Comparison of ENCODE assay signal across 8 mouse cellular contexts in the genomic region with DNA sequence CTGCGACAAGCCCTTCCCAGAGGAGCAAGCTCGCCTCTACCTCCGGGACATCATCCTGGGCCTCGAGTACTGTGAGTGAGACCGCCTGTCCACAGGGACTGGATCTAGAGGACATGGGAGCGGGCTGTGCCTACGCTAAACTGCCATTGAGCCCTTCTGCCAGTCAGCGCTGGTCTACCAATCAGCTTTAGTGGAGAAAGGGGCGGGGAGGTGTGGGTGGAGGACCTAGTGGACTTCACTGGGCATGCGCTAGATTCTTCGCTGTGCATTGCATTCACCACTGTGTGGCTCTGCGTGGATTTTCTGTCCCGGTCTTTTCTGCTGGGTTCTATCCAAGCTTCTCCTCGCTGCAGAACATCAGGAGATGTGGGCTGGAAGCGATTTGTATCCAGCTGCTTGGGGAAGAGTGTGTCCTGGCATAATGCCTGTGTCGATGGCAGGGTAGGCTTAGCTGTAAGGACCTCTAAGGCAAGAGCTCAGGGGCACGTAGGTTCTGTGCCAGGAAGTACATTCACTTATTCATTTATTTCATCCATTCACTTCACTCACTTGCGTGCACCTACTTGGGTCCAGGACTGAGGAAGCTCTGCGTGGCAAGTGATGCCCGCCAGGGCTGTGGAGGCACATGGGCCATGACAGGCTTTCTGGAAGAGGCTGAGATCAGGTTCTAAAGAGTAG. TPM values are rescaled to one million over a fixed set of nuclear protein-coding genes. Genes with fewer than 3 reads are reported as not detected.
DNase-seq lines count a peak whose midpoint lies in the region; ATAC-seq and TF ChIP-seq lines count a peak whose summit lies in the region.

No protein-coding gene starts in this region.

- no peaks in the 10 kb centered on the region for H3K36me3 ChIP-seq in embryonic facial prominence, embryonic 12.5 days
- H3K36me3 ChIP-seq in midbrain, embryonic 10.5 days: no peaks in the 10 kb centered on the region

- H3K27me3 ChIP-seq in embryonic facial prominence, embryonic 12.5 days: no peaks in the 10 kb centered on the region
- no peaks in the 10 kb centered on the region; the same call in 1 of the 2 replicates for H3K27me3 ChIP-seq in midbrain, embryonic 10.5 days (ENCODE audit: low read depth, poor library complexity, severe bottlenecking)

- 26% methylated on average over 20 of the region's 20 CpGs for WGBS in embryonic facial prominence, embryonic 12.5 days
- 28% methylated on average over 20 of the region's 20 CpGs for WGBS in midbrain, embryonic 10.5 days

- H3K4me1 ChIP-seq in bone marrow macrophage, adult 2 months (ENCODE audit: control insufficient read depth, insufficient read depth, low read length): no peaks in the 10 kb centered on the region
- H3K4me1 ChIP-seq in embryonic facial prominence, embryonic 12.5 days: peaks cover 5% of the 10 kb centered on the region
- peaks cover 14% of the 10 kb centered on the region for H3K4me1 ChIP-seq in midbrain, embryonic 10.5 days

- no peak for TF ChIP-seq POLR2A in bone marrow macrophage, adult 2 months (IDR thresholded peaks at IDR 0.05; ENCODE audit: borderline replicate concordance, low read depth, low read length)

- DNase-seq in heart, adult 11 months: peak; percentile 100
- peak; percentile 92 for DNase-seq in kidney, adult 11 months
- peak; percentile 87 to 89 for DNase-seq in left cerebral cortex, postnatal 36 days (ENCODE audit: low spot score in 2 of 2)
- peak; percentile 86 for DNase-seq in midbrain, embryonic 10.5 days (ENCODE audit: low spot score)
- peak; percentile 88 for DNase-seq in right cerebral cortex, postnatal 25 days
- no peak for DNase-seq in adipocyte (ENCODE audit: low spot score)

- TF ChIP-seq CTCF in bone marrow macrophage, adult 2 months (IDR thresholded peaks at IDR 0.05; ENCODE audit: low read depth, low read length): no peak

- H3K27ac ChIP-seq in bone marrow macrophage, adult 2 months (ENCODE audit: insufficient read depth, low read depth, low read length): no peak overlapping the region
- peak overlapping the region; percentile 76 for H3K27ac ChIP-seq in embryonic facial prominence, embryonic 12.5 days
- peak overlapping the region; percentile 80 for H3K27ac ChIP-seq in midbrain, embryonic 10.5 days (replicated peaks)

- peak overlapping the region; percentile 57 for H3K4me2 ChIP-seq in embryonic facial prominence, embryonic 12.5 days (replicated peaks)

- no peaks in the 10 kb centered on the region for H3K9me3 ChIP-seq in embryonic facial prominence, embryonic 12.5 days
- no peaks in the 10 kb centered on the region for H3K9me3 ChIP-seq in midbrain, embryonic 10.5 days (replicated peaks)

- peak overlapping the region; percentile 38; the same call in 1 of the 2 replicates for H3K9ac ChIP-seq in embryonic facial prominence, embryonic 12.5 days

- peak overlapping the region; percentile 38 for H3K4me3 ChIP-seq in bone marrow macrophage, adult 2 months (ENCODE audit: insufficient read depth, low read length)
- H3K4me3 ChIP-seq in embryonic facial prominence, embryonic 12.5 days: peak overlapping the region; percentile 34
- H3K4me3 ChIP-seq in midbrain, embryonic 10.5 days: peak overlapping the region; percentile 48

- ATAC-seq in embryonic facial prominence, embryonic 12.5 days (ENCODE audit: insufficient number of reproducible peaks, insufficient read depth, low FRiP score, low TSS enrichment): peak; percentile 92

- intact Hi-C loops in left cerebral cortex, postnatal 36 days (cut with DNase I): no loop called here

RNA-seq across cellular contexts. Expression of a gene that starts 12.2 kb away (rescaled TPM):
- polyA plus RNA-seq in bone marrow macrophage, adult 2 months (2012; ENCODE audit: insufficient read depth, insufficient read length, missing spikeins): not detected in 2 replicates
- 10.6 and 11.0 TPM in 2 replicates for polyA plus RNA-seq in embryonic facial prominence, embryonic 12.5 days (2016; fragmentation: Nextera tagmentation; extraction: Ambion mirVana)
- total RNA-seq in left cerebral cortex, postnatal 36 days (2021): 100 to 1,000 TPM; 102 to 106 TPM
- polyA plus RNA-seq in midbrain, embryonic 10.5 days (2016; fragmentation: Nextera tagmentation; extraction: Ambion mirVana): 5.4 and 7.5 TPM in 2 replicates

RNA-seq across cellular contexts. Expression of a gene that starts 16.6 kb away (rescaled TPM):
- 6.2 and 6.4 TPM in 2 replicates for polyA plus RNA-seq in bone marrow macrophage, adult 2 months (2012; ENCODE audit: insufficient read depth, insufficient read length, missing spikeins)
- 14.2 and 14.9 TPM in 2 replicates for polyA plus RNA-seq in embryonic facial prominence, embryonic 12.5 days (2016; fragmentation: Nextera tagmentation; extraction: Ambion mirVana)
- total RNA-seq in left cerebral cortex, postnatal 36 days (2021): 10 to 100 TPM in 1 of 2 experiments, 1 to 10 TPM in 1; 7.5 to 10.6 TPM
- 11.7 and 12.2 TPM in 2 replicates for polyA plus RNA-seq in midbrain, embryonic 10.5 days (2016; fragmentation: Nextera tagmentation; extraction: Ambion mirVana)

RNA-seq across cellular contexts. Expression of a gene that starts 32.1 kb away (rescaled TPM):
- 0.39 TPM in 1 of 2 replicates, not detected in the other for polyA plus RNA-seq in bone marrow macrophage, adult 2 months (2012; ENCODE audit: insufficient read depth, insufficient read length, missing spikeins)
- polyA plus RNA-seq in embryonic facial prominence, embryonic 12.5 days (2016; fragmentation: Nextera tagmentation; extraction: Ambion mirVana): 0.98 and 1.0 TPM in 2 replicates
- total RNA-seq in left cerebral cortex, postnatal 36 days (2021): under 1 TPM; 0.36 to 0.62 TPM
- polyA plus RNA-seq in midbrain, embryonic 10.5 days (2016; fragmentation: Nextera tagmentation; extraction: Ambion mirVana): 1.2 TPM in 2 replicates

RNA-seq across cellular contexts. Expression of a gene that starts 59.4 kb away (rescaled TPM):
- polyA plus RNA-seq in bone marrow macrophage, adult 2 months (2012; ENCODE audit: insufficient read depth, insufficient read length, missing spikeins): not detected in 2 replicates
- polyA plus RNA-seq in embryonic facial prominence, embryonic 12.5 days (2016; fragmentation: Nextera tagmentation; extraction: Ambion mirVana): 0.50 and 0.51 TPM in 2 replicates
- under 1 TPM; 0.14 to 0.17 TPM for total RNA-seq in left cerebral cortex, postnatal 36 days (2021)
- polyA plus RNA-seq in midbrain, embryonic 10.5 days (2016; fragmentation: Nextera tagmentation; extraction: Ambion mirVana): 0.39 and 0.60 TPM in 2 replicates
